ENCODE assay signal across 20 mouse cellular contexts in the genomic region with DNA sequence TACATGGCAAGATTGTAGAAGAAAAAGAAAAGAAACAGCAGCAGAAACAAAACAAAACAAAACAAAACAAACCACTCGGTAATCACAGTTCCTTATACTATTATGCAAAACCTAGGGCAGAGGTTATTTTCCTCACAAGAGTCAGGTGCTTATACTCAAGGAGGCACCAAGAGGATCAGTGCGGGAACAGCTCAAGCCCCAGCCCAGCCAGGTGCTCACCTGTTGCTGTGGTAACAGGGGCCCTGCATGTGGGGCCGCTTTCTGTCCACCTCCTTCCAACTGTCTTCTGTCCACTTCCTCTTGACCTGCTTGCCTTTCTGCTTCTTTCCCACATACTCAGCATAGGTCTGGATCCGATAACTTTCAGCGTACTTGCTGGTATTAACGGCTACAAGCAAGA.
DNase-seq lines count a peak whose midpoint lies in the region; ATAC-seq and TF ChIP-seq lines count a peak whose summit lies in the region.
"Had no signal": no experiment of that assay in that cellular context is flagged by ENCODE, and none has a peak within 500 bp of the region (broad histone marks: within the 10 kb centered on the region; RNA-seq: fewer than 3 reads in every experiment).

No protein-coding gene starts in this region.

- no peak overlapping the region for H3K4me3 ChIP-seq in intestine, embryonic 15.5 days (replicated peaks)
- no peak overlapping the region for H3K4me3 ChIP-seq in lung, postnatal 0 days (ENCODE audit: low read depth, low read length)
- no peak overlapping the region for H3K4me3 ChIP-seq in midbrain, embryonic 15.5 days
- H3K4me3 ChIP-seq: embryonic facial prominence, embryonic 12.5 days; forebrain, embryonic 15.5 days; heart, adult 2 months; heart, embryonic 15.5 days; hindbrain, embryonic 13.5 days had no signal

- no peak for TF ChIP-seq CTCF in lung, postnatal 0 days (IDR thresholded peaks at IDR 0.05)

- DNase-seq in A20 (ENCODE audit: low read depth, low spot score), result peak; percentile 24
- peak; percentile 72 for DNase-seq in lung, postnatal 0 days (ENCODE audit: low spot score)
- peak; percentile 66 for DNase-seq in lung, postnatal 36 days
- no peak for DNase-seq in c-Kit-positive CD71-positive TER-119-positive erythroid progenitor cells, embryonic 14.5 days (ENCODE audit: low spot score)
- DNase-seq: adrenal gland, adult 8-10 months; adrenal gland, postnatal 36 days; cerebellum, adult 11 months; cerebellum, adult 8-10 months; cerebellum, postnatal 14 days; embryo, embryonic 11 days; heart, adult 2 months; heart, postnatal 14 days had no signal

- H3K9ac ChIP-seq in intestine, embryonic 15.5 days, result no peak overlapping the region
- no peak overlapping the region for H3K9ac ChIP-seq in lung, postnatal 0 days (replicated peaks; ENCODE audit: low read depth)
- no peak overlapping the region for H3K9ac ChIP-seq in midbrain, embryonic 15.5 days
- H3K9ac ChIP-seq: embryonic facial prominence, embryonic 12.5 days; forebrain, embryonic 15.5 days; heart, embryonic 15.5 days; hindbrain, embryonic 13.5 days had no signal

- no peak overlapping the region for H3K27ac ChIP-seq in intestine, embryonic 15.5 days
- H3K27ac ChIP-seq in lung, postnatal 0 days (ENCODE audit: low read length), result peak overlapping the region; percentile 47
- no peak overlapping the region for H3K27ac ChIP-seq in midbrain, embryonic 15.5 days
- H3K27ac ChIP-seq: embryonic facial prominence, embryonic 12.5 days; forebrain, embryonic 15.5 days; heart, adult 2 months; heart, embryonic 15.5 days; hindbrain, embryonic 13.5 days had no signal

- TF ChIP-seq EP300 in lung, postnatal 0 days (IDR thresholded peaks at IDR 0.05), result peak; percentile 48

- H3K9me3 ChIP-seq in intestine, embryonic 15.5 days, result no peaks in the 10 kb centered on the region
- H3K9me3 ChIP-seq in lung, postnatal 0 days (ENCODE audit: low read length), result no peaks in the 10 kb centered on the region
- H3K9me3 ChIP-seq in midbrain, embryonic 15.5 days, result no peaks in the 10 kb centered on the region
- H3K9me3 ChIP-seq: embryonic facial prominence, embryonic 12.5 days; forebrain, embryonic 15.5 days; heart, embryonic 15.5 days; hindbrain, embryonic 13.5 days had no signal

- peak; percentile 51; the same call in 1 of the 2 replicates for ATAC-seq in intestine, embryonic 15.5 days
- peak; percentile 94 for ATAC-seq in lung, postnatal 0 days
- ATAC-seq in midbrain, embryonic 15.5 days (replicated peaks), result no peak
- no peak for ATAC-seq in monocyte, adult 5-6 weeks (replicated peaks; ENCODE audit: insufficient number of reproducible peaks, low FRiP score, low TSS enrichment, poor library complexity, severe bottlenecking)
- ATAC-seq: forebrain, embryonic 15.5 days had no signal

- WGBS in intestine, embryonic 15.5 days, result 75% methylated on average over 6 of the region's 6 CpGs
- WGBS in lung, postnatal 0 days, result 58% methylated on average over 6 of the region's 6 CpGs
- WGBS in midbrain, embryonic 15.5 days, result 88% methylated on average over 6 of the region's 6 CpGs

- H3K36me3 ChIP-seq in intestine, embryonic 15.5 days, result peaks cover 2% of the 10 kb centered on the region; the same call in 1 of the 2 replicates
- H3K36me3 ChIP-seq in lung, postnatal 0 days (ENCODE audit: insufficient read depth, low read length), result no peaks in the 10 kb centered on the region
- no peaks in the 10 kb centered on the region for H3K36me3 ChIP-seq in midbrain, embryonic 15.5 days (replicated peaks)
- H3K36me3 ChIP-seq: embryonic facial prominence, embryonic 12.5 days; forebrain, embryonic 15.5 days; heart, embryonic 15.5 days had no signal

- no peaks in the 10 kb centered on the region for H3K4me1 ChIP-seq in intestine, embryonic 15.5 days (replicated peaks)
- no peaks in the 10 kb centered on the region for H3K4me1 ChIP-seq in lung, postnatal 0 days (ENCODE audit: insufficient read depth, low read depth, low read length)
- no peaks in the 10 kb centered on the region for H3K4me1 ChIP-seq in midbrain, embryonic 15.5 days
- H3K4me1 ChIP-seq: embryonic facial prominence, embryonic 12.5 days; forebrain, embryonic 15.5 days; heart, embryonic 15.5 days; hindbrain, embryonic 13.5 days had no signal

- no peak overlapping the region for H3K4me2 ChIP-seq in intestine, embryonic 15.5 days (replicated peaks)
- no peak overlapping the region for H3K4me2 ChIP-seq in lung, postnatal 0 days (replicated peaks; ENCODE audit: low read depth, low read length)
- no peak overlapping the region for H3K4me2 ChIP-seq in midbrain, embryonic 15.5 days
- H3K4me2 ChIP-seq: embryonic facial prominence, embryonic 12.5 days; forebrain, embryonic 15.5 days; heart, embryonic 11.5 days; heart, embryonic 15.5 days; hindbrain, embryonic 13.5 days had no signal

- H3K27me3 ChIP-seq in intestine, embryonic 15.5 days (replicated peaks), result no peaks in the 10 kb centered on the region
- H3K27me3 ChIP-seq in lung, postnatal 0 days (replicated peaks; ENCODE audit: insufficient read depth, low read length), result no peaks in the 10 kb centered on the region
- no peaks in the 10 kb centered on the region for H3K27me3 ChIP-seq in midbrain, embryonic 15.5 days (replicated peaks)
- H3K27me3 ChIP-seq: embryonic facial prominence, embryonic 12.5 days; forebrain, embryonic 15.5 days; heart, embryonic 15.5 days; hindbrain, embryonic 13.5 days had no signal

Comparison
In these comparisons a context has a peak if more than half of its experiments do, and no peak if none do; other contexts are left out.
1. ATAC-seq: peak in intestine, embryonic 15.5 days (single experiment) and lung, postnatal 0 days (single experiment); none in midbrain, embryonic 15.5 days (single experiment) and monocyte, adult 5-6 weeks (single experiment).